Mouse (Mus musculus) lung, embryonic 14.5 days (tissue): ENCODE measurements around the gene Efnb2. TPM values are rescaled to one million over a fixed set of nuclear protein-coding genes. Genes with fewer than 3 reads are reported as not detected.

Experiments
- ATAC-seq: fragments of 200-750 bp; cut with Nextera tagmentation; 2 replicates; pipeline ENCODE4 v1.8.0; 2017; ENCODE audit warnings: mild to moderate bottlenecking, moderate TSS enrichment, moderate library complexity; ENCODE audit not compliant: insufficient read depth
- DNase-seq: peaks from one replicate; pipeline ENCODE4 v3.0.0-alpha.2; 2015
- H3K27ac ChIP-seq: fragments of 300-500 bp; sonication (generic); 2 replicates; pipeline ENCODE4 v1.5.1; 2014; ENCODE audit warnings: low read depth, mild to moderate bottlenecking, moderate library complexity
- H3K27me3 ChIP-seq: fragments of 300-500 bp; sonication (generic); 2 replicates; pipeline ENCODE4 v1.6.1; 2014; ENCODE audit warnings: low read length, control low read depth; ENCODE audit not compliant: insufficient read depth
- H3K36me3 ChIP-seq: fragments of 300-500 bp; sonication (generic); 2 replicates; pipeline ENCODE4 v1.6.1; 2014; ENCODE audit warnings: control low read depth; ENCODE audit not compliant: insufficient read depth
- H3K4me1 ChIP-seq: fragments of 300-500 bp; sonication (generic); 2 replicates; pipeline ENCODE4 v1.6.1; 2014; ENCODE audit warnings: antibody characterized with exemption, control low read depth; ENCODE audit not compliant: insufficient read depth
- H3K4me2 ChIP-seq: fragments of 300-500 bp; sonication (generic); 2 replicates; pipeline ENCODE4 v1.6.1; 2014; ENCODE audit warnings: mild to moderate bottlenecking
- H3K4me3 ChIP-seq: fragments of 300-500 bp; sonication (generic); 2 replicates; pipeline ENCODE4 v1.5.1; 2014; ENCODE audit warnings: low read depth, low read length
- H3K9ac ChIP-seq: fragments of 300-500 bp; sonication (generic); 2 replicates; pipeline ENCODE4 v1.6.1; 2014
- H3K9me3 ChIP-seq: fragments of 300-500 bp; sonication (generic); 2 replicates; pipeline ENCODE4 v1.6.1; 2016; ENCODE audit warnings: low read depth, low read length, control low read depth
- CTCF ChIP-seq: IDR thresholded peaks from 2 replicates; pipeline ENCODE4 v1.5.1; 2016; ENCODE audit warnings: antibody characterized with exemption, low read depth
- WGBS: fragments of 180-500 bp; shearing (Covaris S2); extraction: QIAGEN DNeasy Blood & Tissue Kit; methylation state at CpG from one replicate; pipeline ENCODE4 v1.1.7; 2014; 5-methylcytosine and 5-hydroxymethylcytosine counted together
- polyA plus RNA-seq: library from polyadenylated mRNA; unstranded; fragments of >200 nt; fragmentation: Nextera tagmentation; extraction: Ambion mirVana; gene quantifications from 2 replicates; pipeline ENCODE4 v1.2.1, GENCODE M21; 2014

The Efnb2 gene
- polyA plus RNA-seq, 1 experiment from 2014 or later = 38.4 TPM

DNA sequence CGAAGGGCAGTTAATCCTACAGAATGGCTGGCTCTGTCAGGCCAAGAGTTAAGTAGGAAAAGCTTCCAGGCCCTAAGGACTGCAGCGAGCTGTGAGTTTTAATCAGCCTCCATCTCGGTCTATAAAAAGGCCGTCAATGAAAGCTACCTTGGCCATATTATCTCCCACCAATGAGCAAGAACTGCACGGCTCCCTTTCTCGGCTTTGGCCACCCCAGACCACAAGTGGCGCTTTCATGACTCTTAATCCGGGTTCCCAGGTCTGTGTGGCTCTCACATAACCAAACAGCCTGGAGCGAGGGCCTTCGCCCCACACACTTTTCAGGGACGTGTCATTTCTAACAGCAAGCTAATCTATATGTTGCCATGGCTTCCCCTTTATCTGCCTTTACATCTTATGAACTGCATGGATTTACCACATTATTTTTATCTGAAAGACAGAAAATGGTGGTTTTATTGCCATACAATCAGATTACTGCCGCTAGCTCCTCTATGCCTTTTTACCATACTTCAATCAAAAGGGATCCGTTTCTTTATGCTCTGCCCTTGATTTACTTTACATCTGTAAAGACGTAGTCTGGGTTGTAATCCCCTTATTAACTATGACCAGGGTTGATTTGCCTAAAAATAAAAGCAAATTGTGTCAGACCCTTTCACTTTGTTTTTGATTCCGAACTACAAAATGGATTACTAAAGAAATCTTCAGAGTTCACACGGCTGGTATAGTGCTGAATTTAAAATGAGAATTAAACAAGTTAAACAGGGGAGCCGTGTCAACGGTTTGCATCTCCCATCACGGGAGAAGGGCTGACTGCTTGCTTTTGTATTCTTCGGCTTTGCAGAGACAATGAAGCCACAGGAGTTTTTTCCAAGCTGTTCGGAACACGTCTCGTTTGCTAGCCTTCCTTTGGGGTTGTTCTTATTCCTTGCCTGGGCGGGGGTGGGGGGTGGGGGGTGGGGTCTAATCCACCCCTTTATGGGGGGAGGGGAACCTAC is 5.4 kb downstream of the Efnb2 start:
- ATAC-seq (no peak), DNase-seq (no peak)
- TF ChIP-seq CTCF = no peak
- no peak overlapping the region; the same call in 1 of the 2 replicates for H3K9ac ChIP-seq
- peak overlapping the region; percentile 87 for H3K4me3 ChIP-seq
- H3K36me3 ChIP-seq = peaks cover 16% of the 10 kb centered on the region; the same call in 1 of the 2 replicates
- H3K27ac ChIP-seq = no peak overlapping the region
- WGBS = 47% methylated on average over 24 of the region's 24 CpGs
- no peaks in the 10 kb centered on the region for H3K9me3 ChIP-seq
- H3K4me1 ChIP-seq = peaks cover 5% of the 10 kb centered on the region; the same call in 1 of the 2 replicates
- H3K4me2 ChIP-seq = peak overlapping the region; percentile 87
- H3K27me3 ChIP-seq = no peaks in the 10 kb centered on the region

DNA sequence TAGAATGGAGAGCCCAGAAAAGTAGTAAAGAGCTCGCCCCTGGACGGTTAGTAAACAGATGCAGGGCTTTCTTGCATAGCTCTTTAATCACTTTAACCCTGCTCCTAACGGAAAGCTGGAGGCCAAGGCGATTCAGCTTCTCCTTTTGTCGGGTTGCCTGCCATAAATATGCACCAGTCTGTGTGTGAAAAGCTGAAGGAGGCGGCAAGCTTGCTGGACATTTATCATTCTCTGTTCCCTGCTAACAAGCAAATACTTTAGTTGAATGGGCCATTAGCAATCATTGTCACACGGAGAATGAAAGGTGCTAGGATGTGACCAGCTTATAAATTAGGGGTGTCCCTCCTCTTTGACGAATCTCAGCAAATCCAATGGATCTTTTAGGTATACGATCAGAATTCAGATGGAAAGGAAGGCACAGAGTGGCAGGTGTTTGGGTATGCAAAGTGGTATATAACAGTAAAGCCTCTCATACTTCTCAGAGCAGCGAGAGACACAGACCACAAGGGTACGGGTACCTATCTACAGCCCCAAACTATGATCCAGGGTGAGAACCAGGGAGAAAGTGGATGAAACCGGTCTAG is 7.0 kb downstream of the Efnb2 start:
- peak overlapping the region; percentile 13; the same call in 1 of the 2 replicates for H3K4me2 ChIP-seq
- H3K4me1 ChIP-seq = peaks cover 10% of the 10 kb centered on the region; the same call in 1 of the 2 replicates
- no peak for DNase-seq
- WGBS = 48% methylated on average over 12 of the region's 12 CpGs
- H3K4me3 ChIP-seq = no peak overlapping the region
- no peak overlapping the region for H3K27ac ChIP-seq
- peaks cover 16% of the 10 kb centered on the region; the same call in 1 of the 2 replicates for H3K36me3 ChIP-seq
- no peaks in the 10 kb centered on the region for H3K9me3 ChIP-seq
- no peak for TF ChIP-seq CTCF
- no peaks in the 10 kb centered on the region for H3K27me3 ChIP-seq
- no peak for ATAC-seq
- no peak overlapping the region for H3K9ac ChIP-seq

GRCm38 (mm10) chr8:8653343-8653742 is 7.7 kb downstream of the Efnb2 start:
- H3K36me3 ChIP-seq = peaks cover 16% of the 10 kb centered on the region; the same call in 1 of the 2 replicates
- H3K4me3 ChIP-seq = no peak overlapping the region
- no peaks in the 10 kb centered on the region for H3K9me3 ChIP-seq
- H3K27ac ChIP-seq = no peak overlapping the region
- H3K27me3 ChIP-seq = no peaks in the 10 kb centered on the region
- H3K9ac ChIP-seq = no peak overlapping the region
- TF ChIP-seq CTCF = no peak
- ATAC-seq (no peak), DNase-seq (no peak)
- 43% methylated on average over 5 of the region's 5 CpGs for WGBS
- H3K4me2 ChIP-seq = 0 out of 2 replicates have a peak overlapping the region, but pooled peaks have one; percentile 13
- H3K4me1 ChIP-seq = peaks cover 10% of the 10 kb centered on the region; the same call in 1 of the 2 replicates

DNA sequence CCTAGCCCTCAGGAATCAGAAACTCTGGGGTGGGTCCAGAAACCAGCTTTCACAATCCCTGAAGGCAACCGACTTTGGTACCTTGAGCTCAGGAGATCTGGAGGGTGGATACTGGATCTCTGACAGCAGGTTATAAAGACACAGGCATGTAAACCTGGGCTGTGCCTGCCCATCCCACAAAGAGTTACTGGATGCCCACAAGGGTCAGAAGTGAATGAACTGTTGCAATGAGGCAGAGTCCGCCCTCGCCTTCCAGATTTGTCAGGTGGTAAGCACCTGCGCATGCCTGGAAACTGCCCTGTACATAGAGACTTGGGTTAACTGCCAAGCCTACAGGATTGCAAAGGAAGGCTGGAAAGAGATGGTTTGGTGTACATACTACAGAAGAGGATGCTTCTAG is 8.7 kb downstream of the Efnb2 start:
- Histone ChIP-seq H3K36me3 (peaks cover 16% of the 10 kb centered on the region; the same call in 1 of the 2 replicates), H3K9me3 (no peaks in the 10 kb centered on the region), H3K4me3 (no peak overlapping the region), H3K27me3 (no peaks in the 10 kb centered on the region), H3K27ac (no peak overlapping the region), H3K4me2 (no peak overlapping the region), H3K9ac (no peak overlapping the region), H3K4me1 (peaks cover 8% of the 10 kb centered on the region; the same call in 1 of the 2 replicates)
- ATAC-seq (no peak), DNase-seq (no peak)
- 81% methylated on average over 4 of the region's 4 CpGs for WGBS
- TF ChIP-seq CTCF = no peak

DNA sequence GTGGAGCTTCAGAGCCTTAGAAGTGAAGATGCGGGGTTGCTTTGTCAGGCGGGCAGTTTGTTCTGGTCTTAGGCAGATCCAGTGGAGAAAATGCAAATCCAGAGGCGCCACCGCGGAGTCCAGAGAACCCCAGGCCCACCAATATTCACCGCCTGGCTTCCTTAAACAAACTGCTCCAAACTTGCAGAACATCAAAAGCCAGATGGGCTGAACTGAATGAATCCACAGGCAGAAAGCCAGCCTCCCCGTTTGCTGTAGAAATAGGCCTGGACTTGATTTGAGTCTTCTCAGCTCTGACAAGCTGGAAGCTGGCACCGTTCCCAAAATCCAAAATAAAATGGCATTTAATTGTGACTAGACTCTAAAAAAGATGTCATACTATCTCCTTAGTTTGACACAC is 11.1 kb downstream of the Efnb2 start:
- WGBS = 39% methylated on average over 8 of the region's 8 CpGs
- peaks cover 12% of the 10 kb centered on the region for H3K36me3 ChIP-seq
- ATAC-seq (peak; percentile 57), DNase-seq (peak; percentile 91)
- H3K27me3 ChIP-seq = no peaks in the 10 kb centered on the region
- no peak overlapping the region for H3K4me3 ChIP-seq
- no peak for TF ChIP-seq CTCF
- H3K4me1 ChIP-seq = peaks cover 5% of the 10 kb centered on the region; the same call in 1 of the 2 replicates
- no peak overlapping the region for H3K4me2 ChIP-seq
- H3K27ac ChIP-seq = peak overlapping the region; percentile 13; the same call in 1 of the 2 replicates
- H3K9me3 ChIP-seq = no peaks in the 10 kb centered on the region
- H3K9ac ChIP-seq = no peak overlapping the region

GRCm38 (mm10) chr8:8649536-8649935 is 11.5 kb downstream of the Efnb2 start:
- no peak for DNase-seq
- Histone ChIP-seq H3K9ac (no peak overlapping the region), H3K4me1 (peaks cover 5% of the 10 kb centered on the region; the same call in 1 of the 2 replicates), H3K4me2 (no peak overlapping the region), H3K36me3 (peaks cover 12% of the 10 kb centered on the region), H3K4me3 (no peak overlapping the region), H3K9me3 (no peaks in the 10 kb centered on the region), H3K27me3 (no peaks in the 10 kb centered on the region), H3K27ac (peak overlapping the region; percentile 13; the same call in 1 of the 2 replicates)
- TF ChIP-seq CTCF = no peak
- WGBS = 79% methylated on average over 3 of the region's 3 CpGs
- no peak for ATAC-seq

GRCm38 (mm10) chr8:8648686-8649085 is 12.4 kb downstream of the Efnb2 start:
- Histone ChIP-seq H3K9ac (no peak overlapping the region), H3K4me2 (no peak overlapping the region), H3K4me3 (no peak overlapping the region), H3K4me1 (peaks cover 5% of the 10 kb centered on the region), H3K27me3 (no peaks in the 10 kb centered on the region), H3K27ac (no peak overlapping the region), H3K36me3 (peaks cover 8% of the 10 kb centered on the region; the same call in 1 of the 2 replicates), H3K9me3 (no peaks in the 10 kb centered on the region)
- WGBS = 77% methylated on average over 7 of the region's 7 CpGs
- ATAC-seq (no peak), DNase-seq (no peak)
- no peak for TF ChIP-seq CTCF
